Mouse (Mus musculus): ENCODE data around the gene Tnip1. TPM values are rescaled to one million over a fixed set of nuclear protein-coding genes. Genes with fewer than 3 reads are reported as not detected.
A peak's percentile ranks its signal among the peaks of the same experiment; 100 is the strongest.

Tnip1 gene
- polyA plus RNA-seq (2015; fragmentation: Nextera tagmentation; extraction: Ambion mirVana): 16.3 and 18.6 TPM in 2 replicates

- no peak within 1 kb of the TSS for H3K4me3 ChIP-seq
- H3K4me2 ChIP-seq: no peak within 1 kb of the TSS
- no peaks in the 10 kb centered on the region for H3K9me3 ChIP-seq
- ATAC-seq (ENCODE audit: low FRiP score, low read depth): no peak
- H3K9ac ChIP-seq: no peak within 1 kb of the TSS
- no peak within 1 kb of the TSS for H3K27ac ChIP-seq (replicated peaks)
- H3K4me1 ChIP-seq (replicated peaks): no peaks in the 10 kb centered on the region
- WGBS: 42% methylated on average over 6 of the region's 6 CpGs
- H3K27me3 ChIP-seq: no peaks in the 10 kb centered on the region
- no peaks in the 10 kb centered on the region for H3K36me3 ChIP-seq
Observed at GRCm38 (mm10) chr11:54962810-54963209, at the start of gene Tnip1. Gene Tnip1, minus strand, starts transcription at chr11:54962917.

DNA sequence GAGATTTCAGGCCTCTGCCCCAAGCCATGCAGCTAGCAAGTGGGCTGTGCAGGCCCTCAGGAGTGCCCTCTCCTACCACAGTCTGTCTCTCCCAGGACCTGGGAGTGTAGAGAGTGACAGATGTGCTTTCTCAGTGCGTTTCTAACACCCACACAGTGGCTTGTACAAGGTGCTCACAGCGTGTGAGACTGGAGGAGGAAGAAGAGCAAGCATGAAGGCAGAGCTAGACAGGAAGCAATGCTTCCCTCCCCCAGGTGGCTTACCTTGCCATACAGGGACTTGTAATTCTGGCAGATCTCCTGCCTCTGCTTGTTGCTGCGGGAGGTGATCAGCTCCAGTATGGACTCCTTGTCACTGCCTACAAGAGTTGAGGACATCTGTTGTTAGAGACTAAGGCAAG lies 48.7 kb upstream of the Tnip1 start:
- no peaks in the 10 kb centered on the region for H3K9me3 ChIP-seq
- no peak overlapping the region for H3K27ac ChIP-seq (replicated peaks)
- no peaks in the 10 kb centered on the region for H3K27me3 ChIP-seq
- no peak for ATAC-seq (ENCODE audit: low FRiP score, low read depth)
- no peak overlapping the region for H3K9ac ChIP-seq
- H3K36me3 ChIP-seq: peaks cover 23% of the 10 kb centered on the region
- peaks cover 17% of the 10 kb centered on the region for H3K4me1 ChIP-seq (replicated peaks)
- 90% methylated on average over 3 of the region's 3 CpGs for WGBS
- no peak overlapping the region for H3K4me3 ChIP-seq
- H3K4me2 ChIP-seq: no peak overlapping the region

DNA sequence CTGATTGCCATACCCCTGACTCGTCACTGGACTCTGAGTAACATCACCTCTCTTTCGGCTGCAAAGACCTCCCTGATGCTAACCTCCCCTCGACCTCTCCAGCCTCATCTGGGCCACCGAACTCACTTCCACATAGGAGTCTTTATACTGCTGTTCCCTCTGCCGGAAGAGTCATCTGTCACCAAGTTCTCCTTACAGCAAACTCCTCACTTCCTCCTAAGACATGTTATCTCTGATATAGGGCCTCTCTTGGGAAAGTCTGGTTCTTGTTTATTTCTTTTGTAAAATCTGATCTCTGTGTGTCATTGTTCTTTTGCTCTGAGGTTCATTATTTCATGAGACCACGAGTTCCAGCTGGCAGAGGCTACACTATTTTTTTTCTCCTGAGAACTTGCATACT lies 45.5 kb upstream of the Tnip1 start:
- Histone ChIP-seq H3K4me1 (replicated peaks) (no peaks in the 10 kb centered on the region), H3K4me3 (no peak overlapping the region), H3K27ac (replicated peaks) (no peak overlapping the region), H3K27me3 (no peaks in the 10 kb centered on the region), H3K4me2 (no peak overlapping the region), H3K9me3 (no peaks in the 10 kb centered on the region), H3K36me3 (peaks cover 32% of the 10 kb centered on the region), H3K9ac (no peak overlapping the region)
- ATAC-seq (ENCODE audit: low FRiP score, low read depth): no peak
- 82% methylated on average over 6 of the region's 6 CpGs for WGBS

- Histone ChIP-seq H3K4me2 (no peak overlapping the region), H3K27me3 (no peaks in the 10 kb centered on the region), H3K36me3 (peaks cover 37% of the 10 kb centered on the region), H3K9ac (no peak overlapping the region), H3K9me3 (no peaks in the 10 kb centered on the region), H3K27ac (replicated peaks) (no peak overlapping the region), H3K4me3 (no peak overlapping the region), H3K4me1 (replicated peaks) (no peaks in the 10 kb centered on the region)
- WGBS: 85% methylated on average over 5 of the region's 5 CpGs
- no peak for ATAC-seq (ENCODE audit: low FRiP score, low read depth)
Observed at GRCm38 (mm10) chr11:55005684-55006083, 43.0 kb upstream of the Tnip1 start.

- H3K36me3 ChIP-seq: peaks cover 38% of the 10 kb centered on the region
- no peak for ATAC-seq (ENCODE audit: low FRiP score, low read depth)
- WGBS: 85% methylated on average over 7 of the region's 7 CpGs
Observed at GRCm38 (mm10) chr11:55004970-55005502, 42.3 kb upstream of the Tnip1 start.

GRCm38 (mm10) chr11:54998708-54999107 lies 36.0 kb upstream of the Tnip1 start:
- H3K4me2 ChIP-seq: no peak overlapping the region
- 65% methylated on average over 2 of the region's 2 CpGs for WGBS
- no peak overlapping the region for H3K27ac ChIP-seq (replicated peaks)
- no peaks in the 10 kb centered on the region for H3K27me3 ChIP-seq
- no peaks in the 10 kb centered on the region for H3K9me3 ChIP-seq
- H3K4me1 ChIP-seq (replicated peaks): no peaks in the 10 kb centered on the region
- peaks cover 20% of the 10 kb centered on the region for H3K36me3 ChIP-seq
- no peak overlapping the region for H3K9ac ChIP-seq
- ATAC-seq (ENCODE audit: low FRiP score, low read depth): 0 out of 2 replicates have a peak, but pooled peaks have one; percentile 34
- no peak overlapping the region for H3K4me3 ChIP-seq

More at GRCm38 (mm10) chr11:55004970-55005502, 42.3 kb upstream of the Tnip1 start:
- Histone ChIP-seq H3K4me1 (replicated peaks) (no peaks in the 10 kb centered on the region), H3K9ac (no peak overlapping the region), H3K9me3 (no peaks in the 10 kb centered on the region), H3K4me2 (no peak overlapping the region), H3K27me3 (no peaks in the 10 kb centered on the region), H3K27ac (replicated peaks) (no peak overlapping the region), H3K4me3 (no peak overlapping the region)

DNA sequence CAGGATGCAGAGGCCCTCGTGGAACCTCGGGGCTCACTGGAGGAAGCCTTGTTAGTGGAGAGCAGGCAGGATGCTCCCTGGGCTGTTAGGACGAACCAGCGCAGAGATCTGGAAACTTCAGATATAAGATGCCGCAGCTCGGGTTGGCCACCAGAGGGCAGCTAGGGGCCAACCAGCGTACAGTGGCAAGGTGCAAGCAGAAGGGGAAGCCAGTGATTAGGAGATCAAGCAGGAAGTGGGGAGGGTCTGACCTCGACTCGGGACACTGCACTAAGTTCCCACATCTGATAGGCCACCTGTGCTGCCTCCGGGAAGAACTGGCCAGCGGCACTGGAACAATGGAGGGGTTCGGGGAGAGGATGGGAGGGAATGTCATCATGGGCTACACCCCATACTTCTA lies 35.6 kb upstream of the Tnip1 start:
- Histone ChIP-seq H3K27me3 (no peaks in the 10 kb centered on the region), H3K4me3 (no peak overlapping the region), H3K4me1 (replicated peaks) (no peaks in the 10 kb centered on the region), H3K27ac (replicated peaks) (no peak overlapping the region), H3K36me3 (peaks cover 17% of the 10 kb centered on the region), H3K9ac (no peak overlapping the region), H3K9me3 (no peaks in the 10 kb centered on the region), H3K4me2 (no peak overlapping the region)
- ATAC-seq (ENCODE audit: low FRiP score, low read depth): peak; percentile 72; the same call in 1 of the 2 replicates
- WGBS: 4% methylated on average over 12 of the region's 12 CpGs

DNA sequence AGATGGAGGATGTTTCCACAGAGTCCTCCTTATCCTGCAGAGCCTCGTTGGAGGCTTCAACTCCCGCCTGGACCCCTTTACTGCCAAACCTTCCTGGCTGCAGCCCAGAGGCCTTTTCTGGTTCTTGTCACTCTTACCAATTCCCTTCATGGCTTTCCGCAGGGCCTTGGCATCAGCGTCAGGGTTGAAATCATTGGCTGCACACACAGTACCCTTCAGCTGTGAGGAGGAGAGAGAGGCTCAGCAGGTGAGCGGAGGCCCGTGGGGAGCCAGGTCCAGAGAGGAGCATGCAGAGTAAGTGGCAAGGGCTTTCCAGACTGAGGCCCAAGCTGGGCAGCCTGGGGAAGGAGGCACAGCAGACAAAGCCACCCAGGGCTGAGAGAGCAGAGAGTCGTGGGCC lies 33.5 kb upstream of the Tnip1 start:
- Histone ChIP-seq H3K36me3 (peaks cover 9% of the 10 kb centered on the region), H3K9me3 (no peaks in the 10 kb centered on the region), H3K4me1 (replicated peaks) (no peaks in the 10 kb centered on the region), H3K4me3 (no peak overlapping the region), H3K27ac (replicated peaks) (no peak overlapping the region), H3K9ac (no peak overlapping the region), H3K27me3 (no peaks in the 10 kb centered on the region), H3K4me2 (no peak overlapping the region)
- WGBS: 59% methylated on average over 7 of the region's 7 CpGs
- no peak for ATAC-seq (ENCODE audit: low FRiP score, low read depth)

- ATAC-seq (ENCODE audit: low FRiP score, low read depth): no peak
- H3K4me2 ChIP-seq: no peak overlapping the region
Observed at GRCm38 (mm10) chr11:54989920-54990319, 27.2 kb upstream of the Tnip1 start.

GRCm38 (mm10) chr11:54988754-54989349 lies 26.1 kb upstream of the Tnip1 start:
- 73% methylated on average over 8 of the region's 8 CpGs for WGBS
- H3K36me3 ChIP-seq: no peaks in the 10 kb centered on the region
- no peak for ATAC-seq (ENCODE audit: low FRiP score, low read depth)
- H3K9ac ChIP-seq: no peak overlapping the region
- H3K4me2 ChIP-seq: no peak overlapping the region
- H3K4me3 ChIP-seq: no peak overlapping the region
- H3K27me3 ChIP-seq: no peaks in the 10 kb centered on the region
- H3K27ac ChIP-seq (replicated peaks): no peak overlapping the region
- no peaks in the 10 kb centered on the region for H3K4me1 ChIP-seq (replicated peaks)
- no peaks in the 10 kb centered on the region for H3K9me3 ChIP-seq

More at GRCm38 (mm10) chr11:54989920-54990319, 27.2 kb upstream of the Tnip1 start:
- Histone ChIP-seq H3K4me1 (replicated peaks) (no peaks in the 10 kb centered on the region), H3K27me3 (no peaks in the 10 kb centered on the region), H3K9ac (no peak overlapping the region), H3K4me3 (no peak overlapping the region), H3K9me3 (no peaks in the 10 kb centered on the region), H3K36me3 (no peaks in the 10 kb centered on the region), H3K27ac (replicated peaks) (no peak overlapping the region)

- Histone ChIP-seq H3K9me3 (no peaks in the 10 kb centered on the region), H3K4me1 (replicated peaks) (no peaks in the 10 kb centered on the region), H3K27me3 (no peaks in the 10 kb centered on the region), H3K9ac (no peak overlapping the region), H3K4me2 (no peak overlapping the region), H3K36me3 (0 out of 2 replicates have a peak, but pooled peaks cover under 1% of the 10 kb centered on the region), H3K27ac (replicated peaks) (no peak overlapping the region), H3K4me3 (no peak overlapping the region)
- WGBS: 87% methylated on average over 1 of the region's 1 CpGs
- no peak for ATAC-seq (ENCODE audit: low FRiP score, low read depth)
Observed at GRCm38 (mm10) chr11:54987974-54988373, 25.3 kb upstream of the Tnip1 start.

- Histone ChIP-seq H3K9me3 (no peaks in the 10 kb centered on the region), H3K4me3 (no peak overlapping the region), H3K36me3 (peaks cover 15% of the 10 kb centered on the region), H3K4me2 (no peak overlapping the region), H3K27ac (replicated peaks) (no peak overlapping the region), H3K4me1 (replicated peaks) (no peaks in the 10 kb centered on the region), H3K27me3 (no peaks in the 10 kb centered on the region), H3K9ac (no peak overlapping the region)
- ATAC-seq (ENCODE audit: low FRiP score, low read depth): no peak
- WGBS: 82% methylated on average over 3 of the region's 3 CpGs
Observed at GRCm38 (mm10) chr11:54985086-54985485, 22.4 kb upstream of the Tnip1 start.

DNA sequence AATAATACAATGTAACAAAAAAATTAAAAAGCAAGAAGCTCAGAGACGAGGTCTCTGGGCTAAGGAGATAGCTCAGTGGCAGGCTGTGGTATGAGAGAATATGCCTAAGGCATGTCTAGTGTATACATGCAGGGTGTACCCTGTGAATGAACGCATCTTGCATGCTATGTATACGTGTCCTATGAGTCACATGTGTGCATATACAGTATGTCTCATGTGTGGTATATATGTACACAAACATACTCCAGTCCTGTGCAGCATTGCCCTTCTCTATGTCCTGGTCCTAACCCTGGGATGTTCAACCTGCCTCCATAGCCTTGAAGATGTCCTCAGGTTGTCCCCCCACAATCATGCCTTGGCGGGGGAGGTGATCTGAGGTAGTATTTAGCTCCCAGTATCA lies 21.9 kb upstream of the Tnip1 start:
- H3K9ac ChIP-seq: no peak overlapping the region
- H3K9me3 ChIP-seq: no peaks in the 10 kb centered on the region
- peak; percentile 54; the same call in 1 of the 2 replicates for ATAC-seq (ENCODE audit: low FRiP score, low read depth)
- peaks cover 15% of the 10 kb centered on the region for H3K36me3 ChIP-seq
- no peak overlapping the region for H3K4me3 ChIP-seq
- no peaks in the 10 kb centered on the region for H3K4me1 ChIP-seq (replicated peaks)
- WGBS: 55% methylated on average over 4 of the region's 4 CpGs
- H3K4me2 ChIP-seq: no peak overlapping the region
- H3K27ac ChIP-seq (replicated peaks): no peak overlapping the region
- H3K27me3 ChIP-seq: no peaks in the 10 kb centered on the region
